In genomic region chr12:108041571-108042238, GRCm38 (mm10) we compare ENCODE assay signal across 8 mouse cellular contexts. TPM values are rescaled to one million over a fixed set of nuclear protein-coding genes. Genes with fewer than 3 reads are reported as not detected.
DNase-seq lines count a peak whose midpoint lies in the region; TF ChIP-seq lines count a peak whose summit lies in the region.

No protein-coding gene starts in this region.

- no peak for TF ChIP-seq POLR2A in liver, adult 2 months (IDR thresholded peaks at IDR 0.05; ENCODE audit: extremely low read depth, insufficient read depth, low read length)
- TF ChIP-seq POLR2A in olfactory bulb, adult 2 months (IDR thresholded peaks at IDR 0.05; ENCODE audit: insufficient read depth, low read depth, low read length): no peak

- WGBS in liver, adult 2 months: 34% methylated on average over 12 of the region's 12 CpGs
- WGBS in olfactory bulb, adult 2 months: 51% methylated on average over 12 of the region's 12 CpGs

- H3K9ac ChIP-seq in liver, adult 2 months (ENCODE audit: low read depth, low read length): no peak overlapping the region

- peak; percentile 26 for DNase-seq in 3134 (ENCODE audit: extremely low read depth, insufficient read length, low spot score)
- DNase-seq in adrenal gland, adult 8-10 months: peak; percentile 62
- peak; percentile 92 for DNase-seq in embryo, embryonic 11 days
- peak; percentile 51 for DNase-seq in heart, adult 8-10 months (ENCODE audit: low spot score)
- peak; percentile 91 for DNase-seq in kidney, postnatal 10 days
- DNase-seq in liver, adult 2 months (ENCODE audit: extremely low read depth, low read depth, low spot score): peak; percentile 18
- DNase-seq in testis, postnatal 10 days (ENCODE audit: low spot score): peak; percentile 92

- no peak overlapping the region for H3K4me3 ChIP-seq in liver, adult 2 months (ENCODE audit: insufficient read depth, low read depth, low read length)
- H3K4me3 ChIP-seq in olfactory bulb, adult 2 months (ENCODE audit: insufficient read depth, low read depth, low read length): no peak overlapping the region

- TF ChIP-seq CTCF in liver, adult 2 months (IDR thresholded peaks at IDR 0.05; ENCODE audit: low read depth, low read length): peak; percentile 52; the same call in 1 of the 2 replicates
- TF ChIP-seq CTCF in olfactory bulb, adult 2 months (IDR thresholded peaks at IDR 0.05; ENCODE audit: insufficient read depth, low read depth, low read length): peak; percentile 67; the same call in 1 of the 2 replicates

- H3K27me3 ChIP-seq in liver, adult 2 months (ENCODE audit: control insufficient read depth, insufficient read depth, low read length): no peaks in the 10 kb centered on the region

- no peaks in the 10 kb centered on the region for H3K79me2 ChIP-seq in liver, adult 2 months (ENCODE audit: control insufficient read depth, insufficient read depth, low read length)

- no peaks in the 10 kb centered on the region for H3K36me3 ChIP-seq in liver, adult 2 months (ENCODE audit: control insufficient read depth, insufficient read depth, low read length)

- no peak overlapping the region for H3K27ac ChIP-seq in liver, adult 2 months (replicated peaks; ENCODE audit: insufficient read depth, low read depth, low read length)
- no peak overlapping the region for H3K27ac ChIP-seq in olfactory bulb, adult 2 months (ENCODE audit: insufficient read depth, low read depth, low read length)

- H3K4me1 ChIP-seq in liver, adult 2 months (ENCODE audit: control insufficient read depth, insufficient read depth, low read length): no peaks in the 10 kb centered on the region
- peaks cover 3% of the 10 kb centered on the region; the same call in 1 of the 2 replicates for H3K4me1 ChIP-seq in olfactory bulb, adult 2 months (ENCODE audit: control insufficient read depth, insufficient read depth, low read length)

RNA-seq across cellular contexts. Expression of gene Bcl11b, which starts 38.3 kb away (rescaled TPM):
- under 1 TPM; 0.17 to 0.80 (median 0.55) TPM for total RNA-seq in adrenal gland, adult 8-10 months (2022)
- 1 to 10 TPM in 2 of 4 experiments, under 1 TPM in 2; 0.75 to 1.8 (median 0.99) TPM for total RNA-seq in heart, adult 8-10 months (2022)
- total RNA-seq in liver, adult 2 months (2014; rRNA removed): 0.13 and 0.18 TPM in 2 replicates
- 0.19 and 0.39 TPM in 2 replicates for polyA plus RNA-seq in liver, adult 2 months (2012; rRNA removed)
- polyA plus RNA-seq in olfactory bulb, adult 2 months (2012; ENCODE audit: insufficient read depth, insufficient read length, low replicate concordance, missing spikeins): 49.8 and 56.3 TPM in 2 replicates

Comparison
In these comparisons a context has a peak if more than half of its experiments do, and no peak if none do; other contexts are left out.
1. DNase-seq: peak in every context shown above with its lines; median percentile 92 in embryo, embryonic 11 days; 92 in testis, postnatal 10 days; 91 in kidney, postnatal 10 days; 62 in adrenal gland, adult 8-10 months; 51 in heart, adult 8-10 months; 26 in 3134; 18 in liver, adult 2 months.